Mouse (Mus musculus) bone marrow macrophage, adult 2 months (primary cell): ENCODE measurements at regions not wholly inside any gene's neighbourhood (a gene's known extent, or its start where the extent isn't known, plus 50 kb on each side); places are given as distances from the start of the nearest gene placed in this dataset.

Experiments used
- H3K27ac ChIP-seq: 2 replicates; pipeline ENCODE4 v1.5.1; 2012; ENCODE audit warnings: low read depth, low read length; ENCODE audit not compliant: insufficient read depth
- H3K4me1 ChIP-seq: 2 replicates; pipeline ENCODE4 v1.6.1; 2012; ENCODE audit warnings: low read length; ENCODE audit not compliant: control insufficient read depth, insufficient read depth
- H3K4me3 ChIP-seq: 2 replicates; pipeline ENCODE4 v1.5.1; 2012; ENCODE audit warnings: mild to moderate bottlenecking, low read length, moderate library complexity; ENCODE audit not compliant: insufficient read depth
- CTCF ChIP-seq: IDR thresholded peaks from 2 replicates; pipeline ENCODE4 v1.5.1; 2012; ENCODE audit warnings: low read depth, mild to moderate bottlenecking, low read length, moderate library complexity
- POLR2A ChIP-seq: IDR thresholded peaks from 2 replicates; pipeline ENCODE4 v1.6.1; 2012; ENCODE audit warnings: mild to moderate bottlenecking, low read depth, low read length, borderline replicate concordance

GRCm38 (mm10) chr7:110701681-110702413, 66.2 kb upstream of the Ampd3 start:
- H3K4me3 ChIP-seq = no peak overlapping the region
- H3K4me1 ChIP-seq = no peaks in the 10 kb centered on the region
- TF ChIP-seq CTCF = no peak
- TF ChIP-seq POLR2A = no peak
- no peak overlapping the region for H3K27ac ChIP-seq

DNA sequence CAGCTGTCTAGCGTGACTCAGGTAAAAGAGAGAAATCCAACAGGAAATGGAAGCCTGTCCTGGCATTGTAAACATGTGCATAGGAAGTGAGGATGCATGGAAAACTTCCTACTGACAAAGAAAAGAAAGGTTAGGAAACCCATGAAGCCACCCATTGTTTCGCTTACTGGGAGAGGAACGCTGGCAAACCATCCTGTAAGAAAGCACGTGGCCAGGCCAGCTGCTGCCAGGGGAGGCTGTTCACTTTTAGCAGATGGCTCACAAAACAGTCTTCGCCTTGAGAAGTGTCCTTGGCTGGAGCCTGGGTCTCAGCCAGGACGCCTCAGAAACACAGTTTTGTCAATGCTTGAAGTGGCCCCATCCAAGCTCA, 65.6 kb upstream of the Ampd3 start:
- H3K27ac ChIP-seq = no peak overlapping the region
- H3K4me3 ChIP-seq = no peak overlapping the region
- TF ChIP-seq CTCF (no peak), POLR2A (no peak)
- H3K4me1 ChIP-seq = peaks cover 2% of the 10 kb centered on the region; the same call in 1 of the 2 replicates

- peaks cover 20% of the 10 kb centered on the region for H3K4me1 ChIP-seq
- no peak overlapping the region for H3K27ac ChIP-seq
- no peak for TF ChIP-seq CTCF
- no peak for TF ChIP-seq POLR2A
- no peak overlapping the region for H3K4me3 ChIP-seq
These were observed 62.5 kb upstream of the Ampd3 start for GRCm38 (mm10) chr7:110705311-110706000.

DNA sequence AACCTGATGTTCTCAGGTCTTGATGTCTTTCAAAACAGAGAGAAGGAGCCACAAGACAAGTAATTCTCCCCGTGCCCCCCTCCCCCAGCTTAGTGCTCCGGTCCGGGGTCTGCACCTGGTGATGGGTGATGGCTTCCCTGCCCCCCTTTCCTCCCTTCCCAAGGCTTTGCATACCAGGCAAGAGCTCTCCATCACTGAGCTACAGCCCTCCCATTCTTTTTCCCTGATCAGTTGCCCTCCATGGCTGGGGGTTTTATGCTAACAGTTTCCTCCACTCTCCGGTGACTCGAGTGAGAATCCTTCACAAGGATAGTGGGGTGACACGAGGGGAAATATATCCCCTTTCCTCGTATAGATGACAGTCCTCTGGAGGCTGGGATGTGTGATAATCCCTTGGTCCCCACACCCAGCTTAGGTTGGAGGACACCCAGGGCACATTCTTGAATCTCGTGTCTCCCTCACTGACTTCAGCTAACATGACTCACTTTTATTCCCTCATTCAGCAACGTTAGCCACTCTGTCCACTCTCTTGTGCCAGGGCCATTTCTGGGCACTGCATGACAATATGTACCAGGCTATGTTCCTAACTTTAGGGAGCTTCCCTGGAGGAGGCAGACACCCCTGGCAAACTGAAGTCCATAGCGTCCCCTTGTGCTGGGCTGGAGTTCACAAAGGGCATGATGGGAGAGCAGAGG, 61.9 kb upstream of the Ampd3 start:
- peaks cover 23% of the 10 kb centered on the region for H3K4me1 ChIP-seq
- TF ChIP-seq CTCF = no peak
- TF ChIP-seq POLR2A = no peak
- no peak overlapping the region for H3K4me3 ChIP-seq
- no peak overlapping the region for H3K27ac ChIP-seq

- no peak overlapping the region for H3K4me3 ChIP-seq
- TF ChIP-seq CTCF (no peak), POLR2A (no peak)
- H3K27ac ChIP-seq = no peak overlapping the region
- H3K4me1 ChIP-seq = peaks cover 23% of the 10 kb centered on the region
These were observed 61.3 kb upstream of the Ampd3 start for GRCm38 (mm10) chr7:110706696-110707087.

- H3K4me1 ChIP-seq = peaks cover 23% of the 10 kb centered on the region
These were observed 59.9 kb upstream of the Ampd3 start for GRCm38 (mm10) chr7:110708116-110708515.

DNA sequence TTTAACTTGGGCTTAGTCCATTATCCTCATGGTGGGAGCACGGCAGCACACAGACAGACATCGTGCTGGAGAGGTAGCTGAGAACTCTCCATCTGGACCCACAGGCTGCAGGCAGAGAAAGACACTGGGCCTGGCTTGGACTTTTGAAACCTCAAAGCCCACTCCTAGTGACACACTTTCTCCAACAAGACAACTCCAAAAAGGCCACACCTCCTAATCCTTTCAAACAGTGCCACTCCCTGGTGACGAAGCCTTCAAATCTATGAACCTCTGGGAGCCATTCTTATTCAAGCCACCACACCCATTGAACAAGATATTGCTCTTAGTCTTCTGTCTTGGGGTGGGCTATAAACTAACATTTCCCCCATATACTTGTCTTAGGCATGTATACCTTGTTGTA, 59.2 kb upstream of the Ampd3 start:
- H3K4me1 ChIP-seq = peaks cover 23% of the 10 kb centered on the region
- no peak for TF ChIP-seq POLR2A
- TF ChIP-seq CTCF = no peak
- no peak overlapping the region for H3K27ac ChIP-seq
- H3K4me3 ChIP-seq = no peak overlapping the region

More at GRCm38 (mm10) chr7:110708116-110708515, 59.9 kb upstream of the Ampd3 start:
- TF ChIP-seq POLR2A (no peak), CTCF (no peak)
- Histone ChIP-seq H3K4me3 (no peak overlapping the region), H3K27ac (no peak overlapping the region)

- TF ChIP-seq POLR2A (no peak), CTCF (no peak)
- no peak overlapping the region for H3K4me3 ChIP-seq
- no peak overlapping the region for H3K27ac ChIP-seq
- peaks cover 23% of the 10 kb centered on the region for H3K4me1 ChIP-seq
These were observed 58.4 kb upstream of the Ampd3 start for GRCm38 (mm10) chr7:110709606-110710005.

DNA sequence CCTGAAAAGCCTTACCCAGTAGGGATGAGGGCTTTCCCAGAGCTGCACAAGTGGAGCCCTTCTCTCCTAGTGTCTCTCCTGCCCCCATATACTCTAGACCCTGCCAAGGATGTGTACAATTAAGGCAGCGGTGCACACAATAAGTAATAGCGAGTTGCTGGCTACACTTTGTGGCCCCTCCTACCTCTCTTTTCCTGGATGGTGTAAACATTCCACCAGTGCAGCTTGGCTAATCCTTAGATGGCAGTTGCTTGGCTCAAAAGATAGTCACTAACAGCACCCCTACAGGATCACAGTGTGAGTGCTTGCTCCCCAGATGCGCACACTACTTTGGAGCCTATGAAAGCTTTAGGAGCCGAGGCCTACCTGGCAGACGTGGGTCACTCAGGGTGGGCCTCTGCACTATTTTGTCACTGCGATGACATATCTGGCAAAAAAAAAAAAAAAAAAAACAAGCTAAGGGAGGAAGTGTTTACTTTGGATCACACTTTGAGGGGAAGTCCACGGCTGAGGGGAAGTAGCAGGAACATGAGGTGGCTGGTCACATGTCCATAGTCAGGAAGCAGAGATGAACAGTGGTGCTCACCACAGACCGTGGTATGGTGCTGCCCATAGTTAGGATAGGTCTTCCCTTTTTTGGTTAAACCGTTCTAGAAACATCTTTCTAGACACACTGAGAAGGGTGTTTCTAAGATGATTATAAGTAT, 57.6 kb upstream of the Ampd3 start:
- TF ChIP-seq CTCF = no peak
- TF ChIP-seq POLR2A = no peak
- H3K4me1 ChIP-seq = peaks cover 24% of the 10 kb centered on the region
- peak overlapping the region; percentile 89 for H3K27ac ChIP-seq
- no peak overlapping the region for H3K4me3 ChIP-seq

- Histone ChIP-seq H3K4me1 (peaks cover 22% of the 10 kb centered on the region), H3K27ac (no peak overlapping the region), H3K4me3 (no peak overlapping the region)
- no peak for TF ChIP-seq CTCF
- no peak for TF ChIP-seq POLR2A
These were observed 54.3 kb upstream of the Ampd3 start for GRCm38 (mm10) chr7:110713661-110714060.
